Mouse (Mus musculus) limb, embryonic 14.5 days (tissue): ENCODE results near the gene Ankdd1a. TPM values are rescaled to one million over a fixed set of nuclear protein-coding genes. Genes with fewer than 3 reads are reported as not detected.

ENCODE experiments used
- ATAC-seq: fragments of 200-750 bp; cut with Nextera tagmentation; 2 replicates; pipeline ENCODE4 v1.8.0; 2017; ENCODE audit warnings: low read depth, moderate number of reproducible peaks, moderate TSS enrichment; ENCODE audit not compliant: low FRiP score
- DNase-seq: peaks from one replicate; pipeline ENCODE4 v3.0.0-alpha.2; 2015; ENCODE audit warnings: low spot score
- H3K27ac ChIP-seq: fragments of 300-500 bp; sonication (generic); replicated peaks from 2 replicates; pipeline ENCODE4 v1.5.1; 2014; ENCODE audit warnings: low read depth, mild to moderate bottlenecking, low read length, moderate library complexity, mixed read lengths
- H3K27me3 ChIP-seq: fragments of 300-500 bp; sonication (generic); 2 replicates; pipeline ENCODE4 v1.6.1; 2014; ENCODE audit warnings: low read length, mixed read lengths; ENCODE audit not compliant: control insufficient read depth, insufficient read depth
- H3K36me3 ChIP-seq: fragments of 300-500 bp; sonication (generic); 2 replicates; pipeline ENCODE4 v1.6.1; 2014; ENCODE audit warnings: mild to moderate bottlenecking, low read length, moderate library complexity, mixed read lengths; ENCODE audit not compliant: control insufficient read depth, insufficient read depth
- H3K4me1 ChIP-seq: fragments of 300-500 bp; sonication (generic); 2 replicates; pipeline ENCODE4 v1.6.1; 2014; ENCODE audit warnings: antibody characterized with exemption, low read length, mixed read lengths; ENCODE audit not compliant: control insufficient read depth, insufficient read depth
- H3K4me2 ChIP-seq: fragments of 300-500 bp; sonication (generic); replicated peaks from 2 replicates; pipeline ENCODE4 v1.6.1; 2014; ENCODE audit warnings: low read depth, mild to moderate bottlenecking, low read length, moderate library complexity; ENCODE audit not compliant: severe bottlenecking
- H3K4me3 ChIP-seq: fragments of 300-500 bp; sonication (generic); replicated peaks from 2 replicates; pipeline ENCODE4 v1.5.1; 2014; ENCODE audit warnings: low read length
- H3K9ac ChIP-seq: fragments of 300-500 bp; sonication (generic); 2 replicates; pipeline ENCODE4 v1.6.1; 2014; ENCODE audit warnings: mild to moderate bottlenecking, low read depth, low read length, moderate library complexity; ENCODE audit not compliant: severe bottlenecking
- H3K9me3 ChIP-seq: fragments of 300-500 bp; sonication (generic); 2 replicates; pipeline ENCODE4 v1.6.1; 2016; ENCODE audit warnings: low read length; ENCODE audit not compliant: control insufficient read depth
- POLR2A ChIP-seq: fragments of 200-500 bp; IDR thresholded peaks from 2 replicates; pipeline ENCODE4 v1.8.0; 2012; ENCODE audit warnings: inconsistent platforms, mild to moderate bottlenecking, moderate library complexity, borderline replicate concordance; ENCODE audit not compliant: insufficient read depth, insufficient read length; ENCODE audit errors: extremely low read depth
- WGBS: fragments of 180-500 bp; shearing (Covaris S2); extraction: QIAGEN DNeasy Blood & Tissue Kit; methylation state at CpG from one replicate; pipeline ENCODE4 v1.1.7; 2014; 5-methylcytosine and 5-hydroxymethylcytosine counted together
- polyA plus RNA-seq, 2 experiments: library from polyadenylated mRNA; depleted of rRNA in 1 of 2; stranded (reverse) in 1 of 2; unstranded in 1 of 2; fragments of >200 nt; fragmentation: Nextera tagmentation in 1 of 2; extraction: Ambion mirVana in 1 of 2; gene quantifications; 2 replicates each; pipeline versions ENCODE4 v1.2.1 to v1.2.3; 2012 to 2014

Ankdd1a gene
- polyA plus RNA-seq, 2 experiments = 0.08 TPM; not detected in 1

- Histone ChIP-seq H3K9ac (no peak overlapping the region), H3K4me2 (no peak overlapping the region), H3K27ac (no peak overlapping the region), H3K36me3 (no peaks in the 10 kb centered on the region), H3K4me1 (0 out of 2 replicates have a peak, but pooled peaks cover 3% of the 10 kb centered on the region), H3K27me3 (no peaks in the 10 kb centered on the region), H3K9me3 (no peaks in the 10 kb centered on the region), H3K4me3 (no peak overlapping the region)
- ATAC-seq = no peak
- DNase-seq = no peak
- 73% methylated on average over 4 of the region's 4 CpGs for WGBS
- TF ChIP-seq POLR2A = no peak
Measured at GRCm38 (mm10) chr9:65536491-65536890, 16.5 kb upstream of the Ankdd1a start.

GRCm38 (mm10) chr9:65535789-65536469 lies 15.9 kb upstream of the Ankdd1a start:
- WGBS = 86% methylated on average over 10 of the region's 11 CpGs
- no peak for ATAC-seq
- H3K9ac ChIP-seq = no peak overlapping the region

GRCm38 (mm10) chr9:65535191-65535722 lies 15.3 kb upstream of the Ankdd1a start:
- DNase-seq = no peak
- no peak overlapping the region for H3K27ac ChIP-seq

More at GRCm38 (mm10) chr9:65535789-65536469, 15.9 kb upstream of the Ankdd1a start:
- no peak for DNase-seq
- Histone ChIP-seq H3K27ac (no peak overlapping the region), H3K9me3 (no peaks in the 10 kb centered on the region), H3K27me3 (no peaks in the 10 kb centered on the region), H3K4me3 (no peak overlapping the region), H3K36me3 (no peaks in the 10 kb centered on the region), H3K4me2 (no peak overlapping the region), H3K4me1 (no peaks in the 10 kb centered on the region)
- no peak for TF ChIP-seq POLR2A

GRCm38 (mm10) chr9:65534111-65534510 lies 14.1 kb upstream of the Ankdd1a start:
- TF ChIP-seq POLR2A = no peak
- H3K27me3 ChIP-seq = no peaks in the 10 kb centered on the region
- no peak overlapping the region for H3K4me2 ChIP-seq
- 90% methylated on average over 3 of the region's 3 CpGs for WGBS
- ATAC-seq = no peak
- H3K4me1 ChIP-seq = no peaks in the 10 kb centered on the region
- no peak overlapping the region for H3K9ac ChIP-seq
- H3K36me3 ChIP-seq = no peaks in the 10 kb centered on the region
- no peak overlapping the region for H3K27ac ChIP-seq
- H3K9me3 ChIP-seq = no peaks in the 10 kb centered on the region
- H3K4me3 ChIP-seq = no peak overlapping the region
- no peak for DNase-seq

More at GRCm38 (mm10) chr9:65535191-65535722, 15.3 kb upstream of the Ankdd1a start:
- 46% methylated on average over 3 of the region's 3 CpGs for WGBS
- Histone ChIP-seq H3K4me3 (no peak overlapping the region), H3K4me1 (no peaks in the 10 kb centered on the region), H3K36me3 (no peaks in the 10 kb centered on the region), H3K9ac (no peak overlapping the region), H3K27me3 (no peaks in the 10 kb centered on the region), H3K9me3 (no peaks in the 10 kb centered on the region), H3K4me2 (no peak overlapping the region)
- ATAC-seq = no peak
- TF ChIP-seq POLR2A = no peak

- no peak for ATAC-seq
- Histone ChIP-seq H3K27ac (no peak overlapping the region), H3K4me3 (no peak overlapping the region), H3K4me2 (no peak overlapping the region), H3K36me3 (no peaks in the 10 kb centered on the region), H3K9ac (no peak overlapping the region), H3K4me1 (no peaks in the 10 kb centered on the region), H3K27me3 (no peaks in the 10 kb centered on the region), H3K9me3 (no peaks in the 10 kb centered on the region)
- TF ChIP-seq POLR2A = no peak
- no peak for DNase-seq
- WGBS = 61% methylated on average over 8 of the region's 8 CpGs
Measured at GRCm38 (mm10) chr9:65532986-65533385, 13.0 kb upstream of the Ankdd1a start.
